Mouse (Mus musculus): ENCODE measurements around the gene Rhoj.

The Rhoj gene

GRCm38 (mm10) chr12:75350750-75351149 is 42.6 kb downstream of the Rhoj start:
- no peak for DNase-seq

GRCm38 (mm10) chr12:75351846-75352245 is 43.7 kb downstream of the Rhoj start:
- DNase-seq, result no peak

- no peak for DNase-seq
Measured at GRCm38 (mm10) chr12:75352410-75352809, 44.3 kb downstream of the Rhoj start.

GRCm38 (mm10) chr12:75354354-75354753 is 46.2 kb downstream of the Rhoj start:
- no peak for DNase-seq

DNA sequence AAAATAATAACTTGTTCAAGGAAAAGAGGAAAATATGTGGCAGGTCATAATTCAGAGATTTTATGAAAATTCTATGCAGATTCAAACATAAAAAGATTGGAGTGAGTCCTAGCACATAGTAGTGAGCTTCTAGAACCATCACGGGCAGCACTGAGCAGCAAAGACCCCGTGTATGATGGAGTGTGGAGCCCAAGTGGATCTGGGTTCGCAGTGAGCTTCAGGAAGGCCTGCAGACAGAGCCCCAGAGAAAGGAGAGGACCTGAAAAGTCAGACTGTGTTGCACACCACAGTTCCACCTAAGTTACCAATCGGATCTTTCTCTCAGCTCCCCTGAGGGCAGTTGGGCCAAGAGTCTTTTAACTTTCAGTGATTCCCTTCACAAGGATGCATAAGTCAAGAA is 49.7 kb downstream of the Rhoj start:
- no peak for DNase-seq

DNA sequence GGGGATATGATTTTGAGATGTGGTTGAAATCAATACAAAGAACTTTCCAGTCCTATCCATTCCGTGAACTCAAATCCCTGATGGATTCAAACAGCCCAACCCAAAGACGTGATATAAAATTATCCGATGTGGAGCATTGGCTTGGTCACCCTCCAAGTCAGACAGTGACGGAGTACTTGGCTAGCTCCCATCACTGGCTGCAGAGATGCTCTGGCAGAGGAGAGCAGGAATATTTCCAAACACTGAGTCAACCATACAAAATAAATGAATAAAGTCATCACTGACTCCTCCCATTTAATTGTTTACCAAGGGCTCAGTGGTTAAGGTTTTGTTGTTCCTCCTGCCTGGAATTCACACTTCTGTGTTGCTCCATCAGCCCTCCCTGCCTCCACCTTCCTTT is 50.6 kb downstream of the Rhoj start:
- DNase-seq, result peak; percentile 22 to 43

DNA sequence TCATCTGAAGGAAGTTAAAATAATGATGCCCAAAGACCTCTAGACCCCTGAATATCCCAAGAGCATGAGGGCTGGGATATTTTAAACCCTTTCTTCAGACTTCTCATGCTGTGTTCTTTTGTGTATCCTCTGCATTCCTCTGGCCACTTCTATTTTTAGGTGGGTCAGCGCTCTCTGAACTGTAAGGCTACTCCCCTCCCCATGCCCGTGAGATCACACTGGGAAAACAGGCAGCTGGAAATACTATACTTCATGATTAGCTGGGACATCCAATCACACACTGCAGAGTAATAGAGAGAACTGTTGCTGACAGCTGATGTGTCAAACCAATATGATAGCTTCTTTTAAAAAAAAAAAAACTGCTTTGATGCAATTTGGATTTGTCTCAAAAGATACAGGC is 51.4 kb downstream of the Rhoj start:
- no peak for DNase-seq

- DNase-seq, result no peak
Measured at GRCm38 (mm10) chr12:75359921-75360482, 51.9 kb downstream of the Rhoj start.

DNA sequence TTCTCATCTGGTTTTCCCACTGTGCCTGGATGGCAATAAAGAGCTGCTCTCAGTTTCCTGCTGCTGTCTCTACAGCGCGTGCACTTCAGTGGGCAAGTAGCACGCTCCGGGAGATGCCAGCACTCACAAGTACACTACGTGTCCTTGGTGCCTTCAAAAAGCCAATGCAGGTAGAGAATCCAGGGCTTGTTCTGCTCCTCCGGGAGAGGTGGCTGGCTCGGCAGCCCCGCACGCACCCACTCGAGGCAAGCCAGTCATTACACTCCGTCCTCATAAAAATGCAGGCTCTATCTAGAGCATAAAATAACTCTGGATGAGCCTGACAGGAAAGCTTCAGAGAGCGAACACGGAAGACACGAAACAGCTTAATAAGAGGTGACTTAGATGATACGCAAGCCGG is 54.3 kb downstream of the Rhoj start:
- DNase-seq, result no peak

DNA sequence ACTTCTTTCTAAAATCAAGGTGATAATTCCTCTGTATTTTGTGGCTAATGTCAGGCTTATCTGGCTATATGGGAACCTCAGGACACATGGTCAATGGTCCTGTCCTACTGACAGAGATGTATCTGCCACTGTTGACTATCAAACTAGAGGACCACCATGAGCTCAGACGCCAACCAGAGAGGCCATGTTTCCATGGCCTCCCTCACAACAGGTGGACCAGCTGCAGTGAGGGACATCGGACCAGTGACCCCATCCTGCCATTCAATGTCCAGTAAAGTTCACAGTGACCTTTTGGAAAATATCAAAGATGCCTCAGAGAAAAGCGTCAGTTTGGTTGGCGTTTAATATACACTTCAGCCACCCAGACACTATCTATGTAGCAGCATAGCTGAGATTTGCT is 56.3 kb downstream of the Rhoj start:
- DNase-seq, result no peak

- no peak for DNase-seq
Measured at GRCm38 (mm10) chr12:75365621-75366124, 57.6 kb downstream of the Rhoj start.

GRCm38 (mm10) chr12:75367371-75367770 is 59.2 kb downstream of the Rhoj start:
- no peak for DNase-seq

DNA sequence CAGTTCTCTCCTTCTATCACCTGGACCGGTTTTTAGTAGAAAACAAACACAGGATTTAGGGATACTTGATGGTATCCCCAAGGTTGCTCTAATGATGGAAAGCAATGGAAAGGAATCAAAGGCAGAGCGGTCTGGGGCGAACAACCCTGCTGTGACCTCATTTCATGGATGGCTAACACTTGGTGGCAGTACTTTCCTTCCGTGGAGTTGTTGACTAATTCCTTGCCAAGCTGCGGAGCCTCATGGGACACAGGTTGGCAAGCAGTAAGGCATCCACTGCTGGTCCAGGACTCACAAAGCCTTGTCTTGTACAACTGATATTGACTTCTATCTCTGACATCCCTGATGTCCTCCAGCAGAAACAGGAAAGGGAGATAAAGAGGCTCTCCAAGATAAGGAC is 60.4 kb downstream of the Rhoj start:
- DNase-seq, result peak; percentile 40 to 53

DNA sequence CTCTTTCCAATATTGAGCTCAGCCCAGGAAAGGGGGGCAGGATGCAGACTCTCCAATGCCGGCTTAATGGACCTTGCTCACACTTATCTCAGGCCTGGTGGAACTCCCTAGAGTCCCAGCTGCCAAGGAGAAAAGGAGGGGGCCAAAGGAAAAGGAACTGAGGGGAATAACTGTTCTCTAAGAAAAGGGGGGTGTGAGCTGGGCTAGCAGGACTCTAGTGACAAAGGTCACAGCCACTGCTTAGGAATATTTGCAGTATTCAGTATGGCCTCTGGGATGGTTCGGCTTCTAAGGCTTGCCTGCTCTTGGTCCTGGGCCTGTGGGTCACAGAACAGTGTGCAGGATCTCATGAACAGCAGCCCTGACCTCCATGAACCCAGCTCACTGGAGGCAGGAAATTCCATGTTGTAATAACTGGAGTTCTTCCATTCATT is 61.3 kb downstream of the Rhoj start:
- no peak for DNase-seq

GRCm38 (mm10) chr12:75374437-75374836 is 66.3 kb downstream of the Rhoj start:
- no peak for DNase-seq

DNA sequence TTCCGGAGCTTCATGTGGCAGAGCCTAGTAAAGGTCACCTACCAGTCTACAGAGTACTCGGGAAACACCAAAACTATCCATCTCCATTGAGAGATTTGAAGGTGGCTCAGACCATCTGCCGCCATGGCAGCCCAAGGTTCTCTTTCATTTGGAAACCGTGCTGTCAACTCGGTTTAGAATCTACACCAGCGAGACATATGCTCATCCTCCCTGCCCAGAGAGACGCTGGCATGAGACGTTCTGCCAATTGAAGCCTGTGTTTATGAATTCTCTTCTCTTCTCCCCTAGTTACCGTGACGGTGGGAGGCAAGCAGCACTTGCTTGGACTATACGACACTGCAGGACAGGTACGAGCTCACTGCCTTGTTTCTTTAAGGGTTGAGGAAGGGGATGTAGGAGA is 66.9 kb downstream of the Rhoj start:
- DNase-seq, result peak; percentile 64 to 71

GRCm38 (mm10) chr12:75376126-75376525 is 68.0 kb downstream of the Rhoj start:
- DNase-seq, result peak; percentile 67 to 79

GRCm38 (mm10) chr12:75386731-75387130 is 78.6 kb downstream of the Rhoj start:
- DNase-seq, result no peak

- DNase-seq, result no peak
Measured at GRCm38 (mm10) chr12:75387156-75387555, 79.0 kb downstream of the Rhoj start.

- no peak for DNase-seq
Measured at GRCm38 (mm10) chr12:75387846-75388245, 79.7 kb downstream of the Rhoj start.

DNA sequence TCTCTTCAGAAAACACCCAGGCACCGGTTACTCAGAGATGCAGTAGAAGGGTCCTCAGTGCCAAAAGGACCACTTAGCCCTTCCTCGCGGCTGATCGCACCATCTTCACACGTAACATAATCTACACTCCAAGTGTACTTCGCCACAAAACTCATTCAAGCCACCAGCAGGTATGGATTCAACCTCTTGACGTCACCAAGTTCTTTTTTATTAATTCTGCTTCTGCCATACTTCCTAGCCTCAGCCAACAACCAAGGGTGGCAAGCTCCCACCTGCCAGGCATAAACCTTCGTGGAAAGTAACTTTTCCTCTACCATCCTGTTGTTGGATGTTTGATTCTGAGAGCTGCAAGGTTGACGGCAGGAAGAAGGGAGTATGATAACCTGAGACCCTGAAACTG is 80.4 kb downstream of the Rhoj start:
- no peak for DNase-seq

DNA sequence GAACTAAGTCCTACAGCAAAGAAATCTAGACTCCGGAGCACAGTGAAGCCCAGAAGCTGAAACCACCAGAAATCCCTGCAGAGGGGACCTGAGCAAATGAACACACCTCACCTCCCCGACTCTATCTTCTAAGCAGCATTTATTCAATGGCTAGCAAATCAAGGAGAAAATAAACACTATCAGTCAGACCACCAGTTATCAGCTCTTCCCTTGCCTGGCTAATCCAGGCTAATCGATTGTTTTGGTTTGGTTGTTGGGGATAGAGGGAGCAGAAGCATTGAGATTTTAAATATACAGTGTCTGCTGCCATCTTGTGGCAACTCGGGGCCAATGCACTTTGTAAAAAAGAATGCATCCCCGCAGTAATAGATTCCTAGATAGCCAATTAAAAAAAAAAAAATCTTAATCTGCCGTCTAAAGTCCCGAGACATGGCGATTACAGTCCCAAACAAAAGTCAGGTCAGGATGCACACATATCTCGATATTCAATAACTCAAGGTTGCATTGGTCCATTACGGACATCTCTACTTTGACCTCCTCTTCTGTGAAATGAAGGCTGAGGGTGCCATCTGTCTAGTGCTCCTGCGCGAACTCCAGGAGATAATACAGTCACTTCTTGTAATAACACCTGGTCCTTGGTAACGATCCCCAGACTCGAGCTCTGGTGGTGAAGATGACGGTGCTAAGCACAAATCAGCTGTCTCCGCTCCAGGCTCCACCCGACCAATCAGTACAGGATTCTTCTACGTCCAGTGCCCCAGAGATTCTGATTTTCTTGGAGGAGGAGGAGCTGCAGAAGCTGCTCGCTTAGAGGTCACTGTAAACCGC is 81.4 kb downstream of the Rhoj start:
- DNase-seq, result peak; percentile 34 to 68

DNA sequence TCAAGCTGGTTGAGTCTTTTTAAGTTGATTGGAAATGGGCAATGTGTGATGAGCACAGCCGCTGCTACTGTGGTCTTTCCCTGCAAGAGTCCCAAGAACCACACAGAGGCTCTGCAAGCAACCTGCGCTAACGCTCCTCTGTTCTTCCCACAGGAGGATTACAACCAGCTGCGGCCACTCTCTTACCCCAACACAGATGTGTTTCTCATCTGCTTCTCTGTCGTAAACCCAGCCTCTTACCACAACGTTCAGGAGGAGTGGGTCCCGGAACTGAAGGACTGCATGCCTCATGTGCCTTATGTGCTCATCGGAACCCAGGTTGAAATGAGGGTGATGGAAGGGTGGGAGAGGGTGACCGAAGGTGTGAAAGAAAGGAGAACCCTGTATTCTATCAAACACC is 83.4 kb downstream of the Rhoj start:
- no peak for DNase-seq

- DNase-seq, result no peak
Measured at GRCm38 (mm10) chr12:75394011-75394773, 86.1 kb downstream of the Rhoj start.

Data from cerebellum, adult 18-20 months (tissue).